In the genomic region with DNA sequence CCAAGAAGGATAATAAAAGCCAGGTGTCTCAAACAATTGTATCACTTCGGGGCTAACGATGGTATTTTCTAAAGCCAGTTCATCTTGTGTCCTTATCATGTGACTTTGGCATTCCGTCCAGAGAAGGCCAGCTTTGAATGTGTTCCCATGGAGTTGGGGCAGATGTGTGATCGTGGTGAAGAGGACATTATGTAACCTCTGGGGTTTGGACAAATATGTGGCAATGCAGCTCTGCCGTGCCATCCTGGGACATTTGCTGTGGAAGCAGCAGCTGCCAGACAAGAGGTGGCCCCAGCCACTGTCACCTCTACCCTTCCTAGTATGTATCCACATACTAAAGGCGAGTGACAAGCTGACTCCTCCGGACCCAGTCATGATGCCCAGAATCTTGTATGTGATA, we compare ENCODE assay signal across 17 mouse cellular contexts.
"Had no signal": no experiment of that assay in that cellular context is flagged by ENCODE, and none has a peak within 500 bp of the region (broad histone marks: within the 10 kb centered on the region; RNA-seq: fewer than 3 reads in every experiment).

No protein-coding gene starts in this region.

- H3K4me1 ChIP-seq: lung, embryonic 15.5 days; midbrain, embryonic 15.5 days; neural tube, embryonic 12.5 days; stomach, embryonic 15.5 days had no signal

- H3K36me3 ChIP-seq: lung, embryonic 15.5 days; midbrain, embryonic 13.5 days; midbrain, embryonic 15.5 days; neural tube, embryonic 12.5 days; stomach, embryonic 15.5 days had no signal

- H3K9me3 ChIP-seq: lung, embryonic 15.5 days; midbrain, embryonic 13.5 days; midbrain, embryonic 15.5 days; neural tube, embryonic 12.5 days; stomach, embryonic 15.5 days had no signal

- H3K4me3 ChIP-seq: lung, embryonic 15.5 days; megakaryocyte, embryonic 14.5 days; midbrain, embryonic 13.5 days; midbrain, embryonic 15.5 days; neural tube, embryonic 12.5 days; stomach, embryonic 15.5 days had no signal

- DNase-seq: lung, adult 2 months; lung, postnatal 14 days; lung, postnatal 36 days; right cerebral cortex, postnatal 14 days; thymus, adult 2 months; thymus, postnatal 25 days; thymus, postnatal 4 days had no signal

- H3K4me2 ChIP-seq: lung, embryonic 15.5 days; midbrain, embryonic 11.5 days; midbrain, embryonic 13.5 days; midbrain, embryonic 15.5 days; neural tube, embryonic 12.5 days; stomach, embryonic 15.5 days had no signal

- H3K27me3 ChIP-seq: lung, embryonic 15.5 days; midbrain, embryonic 13.5 days; midbrain, embryonic 15.5 days; neural tube, embryonic 12.5 days; stomach, embryonic 15.5 days had no signal

- H3K27ac ChIP-seq: lung, embryonic 15.5 days; macrophage; midbrain, embryonic 13.5 days; midbrain, embryonic 15.5 days; neural tube, embryonic 12.5 days; stomach, embryonic 15.5 days; stomach, postnatal 0 days had no signal

- H3K9ac ChIP-seq: lung, embryonic 15.5 days; midbrain, embryonic 13.5 days; midbrain, embryonic 15.5 days; neural tube, embryonic 12.5 days; stomach, embryonic 15.5 days had no signal

- ATAC-seq: lung, postnatal 0 days; midbrain, embryonic 13.5 days; midbrain, embryonic 15.5 days had no signal
